Mouse (Mus musculus) adrenal gland, postnatal 4 days (tissue): ENCODE measurements around the gene Gm20388. TPM values are rescaled to one million over a fixed set of nuclear protein-coding genes. Genes with fewer than 3 reads are reported as not detected.
"Not testable (repeated sequence)": the region's sequence is repeated elsewhere in the genome, so short reads cannot be mapped to it uniquely, and the experiment has no call there.

Source experiments
- DNase-seq, 2 experiments: peaks; one replicate each; pipeline ENCODE4 v3.0.0; 2021 to 2022; ENCODE audit warnings: low spot score in 2 of 2, mixed read lengths in 2 of 2
- total RNA-seq, 2 experiments: library from RNA; stranded (reverse); gene quantifications; 2 replicates each; pipeline ENCODE4 v1.2.3; 2021

The Gm20388 gene
- total RNA-seq, 2 experiments from 2014 or later: 8.8 TPM; not detected in 1

DNA sequence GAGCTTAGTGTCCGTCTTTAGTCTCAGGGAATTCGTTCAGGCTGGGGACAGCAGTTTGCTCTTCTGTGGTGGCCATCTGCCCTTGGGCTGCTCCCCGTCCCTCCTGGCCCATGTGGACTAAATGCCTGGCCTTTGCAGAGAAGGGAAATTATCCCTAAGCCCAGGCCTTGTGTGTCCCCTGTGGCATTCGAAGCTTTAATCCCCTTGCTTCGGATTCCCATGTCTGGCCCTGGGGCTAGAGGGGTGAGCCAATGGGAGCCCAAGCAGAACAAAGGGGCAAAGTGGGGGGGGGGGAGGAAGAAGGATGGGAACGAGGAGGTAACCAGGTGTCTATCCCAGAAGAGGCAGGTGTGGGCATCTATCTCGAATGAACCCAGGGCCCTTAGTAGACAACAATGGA, 736.9 kb downstream of the Gm20388 start, which contains the start of gene 1190005I06Rik:
TSS of gene 1190005I06Rik (minus strand) at position 101 of the 400 bp plus-strand sequence.
- no peak for DNase-seq

- no peak for DNase-seq
Measured at GRCm38 (mm10) chr8:120656322-120657052, 745.8 kb downstream of the Gm20388 start.

GRCm38 (mm10) chr8:120657415-120657814, 746.8 kb downstream of the Gm20388 start:
- DNase-seq: no peak

GRCm38 (mm10) chr8:120664566-120664965, 753.9 kb downstream of the Gm20388 start:
- DNase-seq: no peak

- no peak for DNase-seq
Measured at GRCm38 (mm10) chr8:120665726-120666455, 755.2 kb downstream of the Gm20388 start.

DNA sequence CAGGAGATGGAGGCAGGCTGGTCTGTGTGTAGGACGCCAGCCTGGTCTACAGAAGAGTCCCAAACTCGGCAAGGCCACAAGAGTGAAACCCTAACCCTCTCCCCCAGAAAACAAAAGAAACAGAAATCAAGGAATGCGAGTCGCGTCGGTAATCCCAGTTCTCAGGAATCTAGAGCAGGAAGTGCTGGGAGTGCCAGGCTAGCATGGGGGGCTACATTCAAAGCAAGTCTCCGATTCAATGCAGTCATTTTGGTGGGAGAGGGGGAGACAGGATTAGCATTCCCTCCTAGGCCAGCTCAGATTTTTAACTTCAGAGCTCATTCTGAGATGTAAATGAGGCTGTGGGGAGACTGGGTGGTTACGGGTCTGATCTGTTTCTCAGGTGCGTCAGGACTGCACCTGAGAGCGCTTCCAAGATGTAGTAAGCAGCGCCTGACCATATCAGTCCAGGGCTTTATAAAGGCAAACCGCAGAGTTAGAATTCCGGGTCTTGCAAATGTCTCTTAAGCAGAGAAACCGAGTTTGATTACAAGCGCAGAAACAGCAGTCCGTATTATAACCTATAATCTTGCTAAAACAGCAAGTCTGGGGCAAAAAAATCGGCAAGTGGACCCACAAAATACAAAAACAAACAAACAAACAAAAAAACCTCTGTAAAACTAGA, 756.3 kb downstream of the Gm20388 start:
- no peak for DNase-seq

DNA sequence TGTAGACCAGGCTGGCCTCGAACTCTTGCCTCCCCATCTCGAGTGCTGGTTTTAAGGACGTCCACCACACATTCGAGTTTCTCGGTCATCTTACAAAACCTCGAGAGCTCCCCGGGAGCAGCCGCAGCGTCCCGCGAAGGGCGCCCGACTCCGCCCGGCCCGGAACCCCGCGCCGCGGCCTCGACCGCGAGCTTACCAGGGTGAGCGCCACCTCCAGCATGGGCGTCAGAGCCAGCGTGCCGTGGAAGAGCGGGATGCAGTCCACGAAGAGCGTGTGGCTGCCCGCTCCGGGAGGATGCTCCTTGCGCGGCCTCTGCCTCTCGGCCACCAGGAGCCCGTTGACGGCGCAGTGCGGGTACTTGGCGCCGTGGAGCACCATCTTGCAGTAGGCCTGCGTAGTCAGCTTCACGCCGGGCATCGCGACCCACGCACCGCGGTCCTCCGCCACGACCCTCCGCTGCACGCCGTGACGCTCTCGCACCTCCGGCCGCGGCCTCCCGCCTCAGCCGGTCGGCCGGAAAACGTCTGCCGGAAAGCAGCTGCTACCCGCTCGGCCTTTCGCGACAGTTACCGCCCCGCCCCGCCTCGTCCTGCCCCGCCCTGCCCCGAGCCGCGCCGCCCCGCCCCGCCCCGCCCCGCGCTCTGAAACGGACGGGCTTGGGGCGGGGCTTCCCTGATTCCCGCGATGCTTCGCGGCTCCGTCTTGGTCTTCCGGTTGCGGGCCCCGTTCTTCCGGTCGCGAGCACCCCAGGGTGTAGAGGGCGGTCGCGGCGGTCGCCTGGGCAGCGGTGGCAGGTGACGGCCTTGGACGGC, 757.1 kb downstream of the Gm20388 start, which contains the start of the genes Gm27021 and Cox4i1:
TSS of gene Gm27021 (minus strand) at position 519 of the 813 bp plus-strand sequence.
TSS of gene Cox4i1 (plus strand) at position 662 of the 813 bp plus-strand sequence.
- peak; percentile 83 to 89 for DNase-seq

GRCm38 (mm10) chr8:120668374-120668905, 757.8 kb downstream of the Gm20388 start, which contains the start of gene Emc8:
Emc8 (minus strand) TSS chr8:120668573.
- no peak for DNase-seq

DNA sequence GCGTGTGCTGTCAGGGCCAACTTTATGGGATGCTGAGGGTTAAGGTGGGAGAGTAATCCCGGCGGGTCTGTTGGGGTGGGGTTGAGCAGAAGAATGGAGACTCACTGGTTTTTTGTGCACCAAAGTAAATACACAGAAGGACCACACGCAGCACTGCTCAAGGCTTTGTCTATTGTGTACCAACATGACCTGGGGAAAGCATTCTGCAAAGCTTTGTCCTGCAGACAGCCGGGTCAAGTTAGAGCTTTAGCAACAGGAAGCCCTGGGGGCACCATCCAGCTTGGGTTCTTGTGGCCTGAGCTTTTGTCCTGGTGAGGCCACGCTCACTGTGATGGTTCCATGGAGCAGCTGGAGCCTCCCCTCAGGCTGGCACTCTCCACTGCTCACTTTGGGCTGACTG, 761.1 kb downstream of the Gm20388 start:
- no peak for DNase-seq

GRCm38 (mm10) chr8:120672626-120673229, 762.1 kb downstream of the Gm20388 start:
- DNase-seq: no peak

- DNase-seq: no peak
Measured at GRCm38 (mm10) chr8:120673298-120673697, 762.7 kb downstream of the Gm20388 start.

- no peak for DNase-seq
Measured at GRCm38 (mm10) chr8:120675718-120676117, 765.1 kb downstream of the Gm20388 start.

- peak; percentile 64 to 81 for DNase-seq
Measured at GRCm38 (mm10) chr8:120678447-120678846, 767.8 kb downstream of the Gm20388 start.

DNA sequence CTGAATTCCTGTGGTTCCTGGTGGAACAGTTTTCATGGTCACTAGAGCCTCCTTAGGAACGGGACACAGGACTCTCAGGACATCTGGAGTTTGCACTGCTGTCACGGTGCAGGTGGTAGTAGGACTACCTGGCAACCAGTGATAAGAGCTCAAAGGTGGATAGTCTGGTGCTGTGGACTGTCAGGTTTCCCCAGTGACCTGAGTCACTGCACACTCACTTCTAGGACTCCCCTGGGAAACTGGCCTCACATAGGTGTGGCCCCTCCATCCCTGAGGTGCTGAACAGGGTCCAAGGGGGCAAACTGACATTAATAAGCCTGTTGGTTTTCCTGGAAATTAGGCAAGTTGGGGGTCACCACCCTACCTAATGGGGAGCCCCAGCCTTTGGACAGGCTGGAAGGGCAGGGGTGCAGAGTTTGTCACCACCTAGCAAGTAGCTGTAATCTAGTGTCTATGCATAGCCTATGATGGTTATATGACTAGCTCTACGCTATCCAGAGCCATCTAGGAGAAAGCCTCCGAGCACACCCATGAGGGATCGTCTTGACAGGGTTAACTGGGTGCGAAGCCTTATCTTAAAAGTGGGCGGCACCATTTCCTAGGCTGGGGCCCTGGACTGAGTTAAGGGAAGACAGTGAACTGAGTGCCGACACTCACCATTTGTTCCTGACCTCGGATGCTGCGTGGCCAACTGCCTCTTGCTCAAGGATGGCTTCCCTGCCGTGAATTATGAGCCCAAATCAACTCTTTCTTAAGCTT, 769.2 kb downstream of the Gm20388 start:
- DNase-seq: no peak

DNA sequence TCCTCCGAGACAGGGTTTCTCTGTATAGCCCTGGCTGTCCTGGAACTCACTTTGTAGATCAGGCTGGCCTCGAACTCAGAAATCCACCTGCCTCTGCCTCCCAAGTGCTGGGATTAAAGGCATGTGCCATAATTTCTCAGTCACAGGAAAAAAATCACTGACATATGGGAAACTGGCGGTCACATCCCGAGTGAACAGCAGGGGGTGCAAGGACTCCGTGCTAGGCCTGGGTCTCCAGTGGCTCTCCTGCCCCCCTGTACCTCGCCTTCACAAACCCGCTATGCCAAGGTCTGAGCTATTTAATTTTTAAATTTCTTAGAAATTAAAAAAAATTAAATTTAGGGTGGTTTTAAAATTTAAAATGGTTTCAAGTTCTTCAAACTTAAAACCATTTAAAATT, 769.8 kb downstream of the Gm20388 start:
- not testable (repeated sequence) for DNase-seq

- no peak for DNase-seq
Measured at GRCm38 (mm10) chr8:120681113-120681512, 770.5 kb downstream of the Gm20388 start.

DNA sequence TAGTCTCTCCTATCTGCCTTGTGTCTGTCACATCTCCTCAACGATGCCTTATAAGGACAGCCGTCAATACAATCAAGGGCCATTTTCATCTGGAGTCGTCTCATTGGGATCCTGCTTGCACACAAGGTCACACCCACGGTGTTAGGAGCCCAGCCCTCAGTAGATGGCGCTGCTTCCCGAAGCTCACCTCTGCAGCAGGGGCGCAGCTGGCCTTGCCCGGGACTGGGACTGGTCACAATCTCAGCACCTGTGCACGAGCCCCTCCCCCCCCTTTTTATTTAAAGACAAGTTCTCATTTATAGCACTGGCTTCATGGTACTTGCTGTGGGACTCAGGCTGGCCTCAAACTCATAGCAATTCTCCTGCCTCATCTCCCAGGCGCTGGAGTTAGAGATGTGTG, 773.0 kb downstream of the Gm20388 start:
- peak; percentile 43 to 53 for DNase-seq

GRCm38 (mm10) chr8:120684082-120684481, 773.4 kb downstream of the Gm20388 start:
- DNase-seq: no peak

DNA sequence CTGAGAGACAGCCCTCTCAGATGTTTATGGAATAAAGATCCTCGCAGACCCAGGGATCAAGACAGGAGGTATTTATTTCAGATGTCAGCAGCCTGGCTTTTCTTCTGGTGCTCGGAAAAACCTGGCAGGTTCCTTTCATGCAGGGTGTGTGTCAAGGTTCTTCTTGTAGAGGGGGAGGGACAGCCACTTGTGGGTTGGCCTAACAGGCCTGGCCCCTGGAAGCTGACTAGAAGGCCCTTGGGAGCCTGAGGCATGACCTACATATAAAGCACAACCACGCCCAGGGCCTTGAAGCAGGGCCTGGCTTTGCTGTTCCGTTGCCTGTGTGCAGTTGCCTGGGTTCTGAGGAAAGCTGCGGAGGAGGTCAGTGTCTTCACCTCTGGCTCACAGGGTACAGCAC, 774.5 kb downstream of the Gm20388 start:
- DNase-seq: peak in 1 of 2 experiments; percentile 50
